Mouse (Mus musculus) G1E (cell line): ENCODE measurements at regions not wholly inside any gene's neighbourhood (a gene's known extent, or its start where the extent isn't known, plus 50 kb on each side); places are given as distances from the start of the nearest gene placed in this dataset.

Experiments
- ATAC-seq: 2 replicates; pipeline ENCODE4 v1.8.0; 2016; ENCODE audit warnings: mild to moderate bottlenecking; ENCODE audit not compliant: insufficient number of reproducible peaks, poor library complexity, low FRiP score, severe bottlenecking; ENCODE audit errors: extremely low read depth
- DNase-seq: peaks from one replicate; pipeline ENCODE4 v3.0.0; 2012; ENCODE audit warnings: low spot score
- H3K27me3 ChIP-seq: 2 replicates; pipeline ENCODE4 v1.6.1; 2012; ENCODE audit warnings: mild to moderate bottlenecking, low read length, inconsistent platforms; ENCODE audit not compliant: insufficient read depth
- H3K36me3 ChIP-seq: replicated peaks from 2 replicates; pipeline ENCODE3; 2012; ENCODE audit warnings: mild to moderate bottlenecking, inconsistent platforms
- H3K4me1 ChIP-seq: 2 replicates; pipeline ENCODE4 v1.6.1; 2012; ENCODE audit warnings: low read depth, low read length, inconsistent platforms, mixed read lengths; ENCODE audit not compliant: insufficient read depth
- H3K4me3 ChIP-seq: 2 replicates; pipeline ENCODE4 v1.5.1; 2012; ENCODE audit warnings: low read depth, mild to moderate bottlenecking, inconsistent platforms, low read length, moderate library complexity, mixed read lengths
- H3K9me3 ChIP-seq: replicated peaks from 2 replicates; pipeline ENCODE4 v1.6.1; 2012; ENCODE audit warnings: inconsistent platforms
- CTCF ChIP-seq: IDR thresholded peaks from 2 replicates; pipeline ENCODE4 v1.5.1; 2012; ENCODE audit warnings: low read depth, low read length, inconsistent platforms, mixed read lengths
- GATA1 ChIP-seq: IDR thresholded peaks from 2 replicates; pipeline ENCODE4 v1.6.1; 2012; ENCODE audit warnings: borderline replicate concordance, low read length, inconsistent platforms, mixed read lengths
- GATA2 ChIP-seq: IDR thresholded peaks from 2 replicates; pipeline ENCODE4 v1.6.1; 2012; ENCODE audit warnings: low read depth, low read length, inconsistent platforms, borderline replicate concordance
- POLR2AphosphoS5 ChIP-seq: IDR thresholded peaks from 2 replicates; pipeline ENCODE4 v1.6.1; 2012; ENCODE audit warnings: low read depth, low read length, inconsistent platforms; ENCODE audit not compliant: insufficient replicate concordance
- TAL1 ChIP-seq: conservative IDR thresholded peaks from 2 replicates; pipeline ENCODE4 v1.6.1; 2012; ENCODE audit warnings: low read depth, low read length, inconsistent platforms, mixed read lengths

- DNase-seq (no peak), ATAC-seq (no peak)
- H3K36me3 ChIP-seq: no peaks in the 10 kb centered on the region
- no peaks in the 10 kb centered on the region for H3K4me1 ChIP-seq
- H3K27me3 ChIP-seq: no peaks in the 10 kb centered on the region
- no peak for TF ChIP-seq POLR2AphosphoS5
- TF ChIP-seq TAL1: no peak
- TF ChIP-seq CTCF: no peak
- no peak for TF ChIP-seq GATA1
- TF ChIP-seq GATA2: no peak
- no peak overlapping the region for H3K4me3 ChIP-seq
- H3K9me3 ChIP-seq: peaks cover 43% of the 10 kb centered on the region
Measured at GRCm38 (mm10) chr8:89454197-89454596, 410.2 kb upstream of the Sall1 start.

GRCm38 (mm10) chr8:89453724-89454123, 409.8 kb upstream of the Sall1 start:
- no peaks in the 10 kb centered on the region for H3K36me3 ChIP-seq
- H3K4me1 ChIP-seq: no peaks in the 10 kb centered on the region
- no peak overlapping the region for H3K4me3 ChIP-seq
- H3K9me3 ChIP-seq: peaks cover 44% of the 10 kb centered on the region
- no peaks in the 10 kb centered on the region for H3K27me3 ChIP-seq
- ATAC-seq (no peak), DNase-seq (no peak)
- TF ChIP-seq TAL1: no peak
- no peak for TF ChIP-seq GATA2
- no peak for TF ChIP-seq CTCF
- TF ChIP-seq GATA1: no peak
- no peak for TF ChIP-seq POLR2AphosphoS5

DNA sequence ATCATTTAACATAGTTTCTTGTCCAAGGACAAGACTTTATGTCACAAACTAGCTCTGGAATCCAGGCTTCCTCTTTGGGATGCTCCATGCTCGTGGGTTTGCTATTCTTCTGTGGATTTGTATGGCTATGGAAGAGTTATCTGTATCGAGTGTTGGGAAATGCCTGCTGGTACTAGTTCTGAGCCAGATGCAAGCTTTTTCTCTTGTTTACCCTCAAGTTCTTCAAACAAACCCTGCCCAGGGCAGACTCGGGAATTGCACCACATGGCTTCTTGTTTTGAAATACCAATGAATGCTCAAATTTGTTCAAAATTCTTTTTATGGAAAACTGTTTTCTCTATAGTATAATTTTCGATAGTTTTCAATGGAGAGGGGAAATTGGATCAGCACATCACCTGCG, 400.5 kb upstream of the Sall1 start:
- Histone ChIP-seq H3K4me3 (no peak overlapping the region), H3K4me1 (no peaks in the 10 kb centered on the region), H3K27me3 (no peaks in the 10 kb centered on the region), H3K9me3 (peaks cover 22% of the 10 kb centered on the region), H3K36me3 (no peaks in the 10 kb centered on the region)
- no peak for DNase-seq
- ATAC-seq: no peak
- TF ChIP-seq POLR2AphosphoS5 (no peak), TAL1 (no peak), GATA2 (no peak), GATA1 (no peak), CTCF (no peak)

DNA sequence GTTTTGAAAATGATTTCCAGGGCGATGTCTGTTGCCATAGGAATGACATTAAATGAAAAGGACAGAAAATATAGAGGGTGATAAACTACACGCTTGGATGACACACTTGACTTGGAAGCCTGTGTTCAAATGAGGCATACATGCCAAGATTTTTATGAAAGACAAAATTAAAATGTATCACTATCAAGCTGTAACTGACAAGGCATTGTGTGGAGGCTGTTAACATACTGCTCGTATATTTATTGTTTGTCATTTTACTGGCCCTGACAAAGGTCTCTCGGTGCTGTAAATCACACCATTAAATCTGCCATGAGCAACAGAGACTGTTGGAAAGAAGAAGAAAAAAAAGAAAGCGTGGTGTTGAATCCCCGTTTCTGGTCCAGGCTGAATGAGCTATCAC, 395.3 kb upstream of the Sall1 start:
- Histone ChIP-seq H3K9me3 (peaks cover 29% of the 10 kb centered on the region), H3K4me1 (no peaks in the 10 kb centered on the region), H3K4me3 (no peak overlapping the region), H3K36me3 (no peaks in the 10 kb centered on the region), H3K27me3 (no peaks in the 10 kb centered on the region)
- ATAC-seq (no peak), DNase-seq (no peak)
- TF ChIP-seq CTCF (no peak), POLR2AphosphoS5 (no peak), GATA2 (no peak), TAL1 (no peak), GATA1 (no peak)

DNA sequence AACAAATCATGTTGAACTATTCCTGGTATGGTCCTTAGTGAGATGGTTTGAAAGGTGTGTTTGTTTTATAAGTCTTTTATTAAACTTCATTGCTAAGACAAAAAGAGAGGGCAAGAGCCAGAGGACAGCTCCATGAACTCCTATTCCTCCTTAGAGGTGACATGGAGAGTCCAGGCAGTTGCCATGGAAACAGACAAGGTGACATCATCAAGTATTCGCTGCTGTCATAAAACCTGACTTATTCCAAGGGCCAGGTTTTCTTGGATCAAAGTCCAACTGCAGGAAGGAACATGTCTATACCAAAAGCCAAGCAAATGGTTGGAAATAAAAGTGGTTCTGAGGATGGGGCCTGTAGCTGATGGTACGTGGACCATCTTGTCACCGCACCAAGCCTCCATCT, 383.0 kb upstream of the Sall1 start:
- Histone ChIP-seq H3K4me3 (no peak overlapping the region), H3K27me3 (no peaks in the 10 kb centered on the region), H3K4me1 (no peaks in the 10 kb centered on the region), H3K9me3 (peaks cover 37% of the 10 kb centered on the region), H3K36me3 (no peaks in the 10 kb centered on the region)
- ATAC-seq (no peak), DNase-seq (no peak)
- TF ChIP-seq POLR2AphosphoS5 (no peak), GATA2 (no peak), GATA1 (no peak), TAL1 (no peak), CTCF (no peak)

GRCm38 (mm10) chr8:89415287-89415686, 371.3 kb upstream of the Sall1 start:
- ATAC-seq: no peak
- DNase-seq: no peak
- no peak for TF ChIP-seq GATA2
- no peak for TF ChIP-seq GATA1
- no peak for TF ChIP-seq CTCF
- TF ChIP-seq TAL1: no peak
- no peak for TF ChIP-seq POLR2AphosphoS5

GRCm38 (mm10) chr8:89412500-89412899, 368.5 kb upstream of the Sall1 start:
- peaks cover 42% of the 10 kb centered on the region for H3K9me3 ChIP-seq
- no peaks in the 10 kb centered on the region for H3K27me3 ChIP-seq
- no peak for DNase-seq
- no peaks in the 10 kb centered on the region for H3K36me3 ChIP-seq
- H3K4me3 ChIP-seq: no peak overlapping the region
- no peaks in the 10 kb centered on the region for H3K4me1 ChIP-seq
- TF ChIP-seq TAL1 (no peak), GATA2 (no peak), POLR2AphosphoS5 (no peak), GATA1 (no peak), CTCF (no peak)
- no peak for ATAC-seq

More at GRCm38 (mm10) chr8:89415287-89415686, 371.3 kb upstream of the Sall1 start:
- Histone ChIP-seq H3K9me3 (peaks cover 32% of the 10 kb centered on the region), H3K36me3 (no peaks in the 10 kb centered on the region), H3K4me3 (no peak overlapping the region), H3K27me3 (no peaks in the 10 kb centered on the region), H3K4me1 (no peaks in the 10 kb centered on the region)
